Mouse (Mus musculus): ENCODE results near the gene Olfr583. TPM values are rescaled to one million over a fixed set of nuclear protein-coding genes. Genes with fewer than 3 reads are reported as not detected.

Gene Olfr583
- not detected in 2 replicates for polyA plus RNA-seq (2015; fragmentation: Nextera tagmentation; extraction: Ambion mirVana)

GRCm38 (mm10) chr7:103051000-103051399 lies at the start of gene Olfr583:
Gene Olfr583 (plus strand): TSS chr7:103051300.
- Histone ChIP-seq H3K9ac (no peak within 1 kb of the TSS), H3K4me2 (no peak within 1 kb of the TSS), H3K4me3 (no peak within 1 kb of the TSS), H3K36me3 (replicated peaks) (no peaks in the 10 kb centered on the region), H3K4me1 (no peaks in the 10 kb centered on the region), H3K27me3 (replicated peaks) (no peaks in the 10 kb centered on the region), H3K9me3 (no peaks in the 10 kb centered on the region), H3K27ac (no peak within 1 kb of the TSS)
- WGBS: 93% methylated on average over 1 of the region's 1 CpGs
- no peak for ATAC-seq (replicated peaks)

- Histone ChIP-seq H3K9me3 (no peaks in the 10 kb centered on the region), H3K4me1 (no peaks in the 10 kb centered on the region), H3K9ac (no peak within 1 kb of the TSS), H3K27me3 (replicated peaks) (no peaks in the 10 kb centered on the region), H3K36me3 (replicated peaks) (no peaks in the 10 kb centered on the region), H3K27ac (no peak within 1 kb of the TSS), H3K4me2 (no peak within 1 kb of the TSS), H3K4me3 (no peak within 1 kb of the TSS)
- ATAC-seq (replicated peaks): no peak
Measured at GRCm38 (mm10) chr7:103037724-103038123, 13.4 kb upstream of the Olfr583 start, which contains the start of gene Olfr582. Gene Olfr582 (plus strand): TSS chr7:103038024.

DNA sequence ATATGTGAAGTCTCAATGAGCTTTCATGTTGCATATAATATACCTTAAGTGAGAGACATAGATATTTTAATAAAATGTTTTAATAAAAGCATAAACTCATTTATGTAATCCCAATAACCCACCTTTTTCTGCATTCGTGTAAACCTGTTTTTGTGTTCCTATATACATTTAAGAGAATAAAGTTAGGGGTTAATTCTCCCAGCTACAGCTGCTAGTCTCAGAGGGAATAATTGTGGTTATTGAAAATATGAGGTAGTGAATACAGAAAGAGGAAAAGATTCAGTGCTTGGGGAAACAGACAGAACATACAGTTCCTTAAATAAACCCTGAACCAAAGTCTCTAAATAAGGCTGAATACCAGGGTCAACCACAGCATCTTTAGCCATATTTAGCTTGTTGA lies 30.5 kb downstream of the Olfr583 start, which contains the start of gene Olfr584:
Gene Olfr584, plus strand, starts transcription at position 301 of the 400 bp plus-strand sequence.
- Histone ChIP-seq H3K4me2 (no peak within 1 kb of the TSS), H3K9me3 (peaks cover 5% of the 10 kb centered on the region), H3K27me3 (replicated peaks) (no peaks in the 10 kb centered on the region), H3K27ac (no peak within 1 kb of the TSS), H3K36me3 (replicated peaks) (no peaks in the 10 kb centered on the region), H3K4me1 (no peaks in the 10 kb centered on the region), H3K9ac (no peak within 1 kb of the TSS), H3K4me3 (no peak within 1 kb of the TSS)
- ATAC-seq (replicated peaks): no peak
- 87% methylated on average over 1 of the region's 1 CpGs for WGBS

DNA sequence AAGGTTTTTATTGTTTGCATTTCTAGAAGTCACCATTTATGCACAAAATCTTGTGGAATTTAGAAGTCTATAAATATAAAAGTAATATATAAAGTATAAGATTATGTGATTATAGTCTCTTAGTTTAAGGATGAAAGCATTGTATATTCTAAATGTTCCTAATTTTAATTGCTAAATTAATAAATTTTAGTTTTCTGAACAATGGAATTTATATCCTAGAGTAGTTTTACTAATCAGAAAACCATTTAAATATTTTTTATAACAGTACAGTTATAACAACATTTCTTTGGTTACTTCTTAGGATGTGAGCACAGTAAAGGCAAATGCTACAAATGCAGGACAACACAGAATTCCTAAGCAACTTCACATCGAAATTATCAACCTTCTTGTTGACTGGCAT lies 46.3 kb downstream of the Olfr583 start, which contains the start of gene Olfr585:
Gene Olfr585, plus strand, starts transcription at position 301 of the 400 bp plus-strand sequence.
- H3K9me3 ChIP-seq: no peaks in the 10 kb centered on the region
- H3K4me1 ChIP-seq: no peaks in the 10 kb centered on the region
- WGBS: 89% methylated on average over 1 of the region's 1 CpGs
- no peak for ATAC-seq (replicated peaks)
- no peak within 1 kb of the TSS for H3K4me3 ChIP-seq
- H3K27ac ChIP-seq: no peak within 1 kb of the TSS
- no peak within 1 kb of the TSS for H3K4me2 ChIP-seq
- H3K36me3 ChIP-seq (replicated peaks): no peaks in the 10 kb centered on the region
- no peak within 1 kb of the TSS for H3K9ac ChIP-seq
- H3K27me3 ChIP-seq (replicated peaks): no peaks in the 10 kb centered on the region

Other genes starting within 250 kb of the Olfr583 start
- not detected in 2 replicates for gene Olfr564, start 247.8 kb upstream of the Olfr583 start, polyA plus RNA-seq (2015; fragmentation: Nextera tagmentation; extraction: Ambion mirVana)
- not detected in 2 replicates for gene Olfr566, start 192.5 kb upstream of the Olfr583 start, polyA plus RNA-seq (2015; fragmentation: Nextera tagmentation; extraction: Ambion mirVana)
- gene Olfr568, start 174.2 kb upstream of the Olfr583 start, polyA plus RNA-seq (2015; fragmentation: Nextera tagmentation; extraction: Ambion mirVana): not detected in 2 replicates
- gene Olfr569, start 160.4 kb upstream of the Olfr583 start, polyA plus RNA-seq (2015; fragmentation: Nextera tagmentation; extraction: Ambion mirVana): not detected in 2 replicates
- gene Olfr570, start 156.7 kb upstream of the Olfr583 start, polyA plus RNA-seq (2015; fragmentation: Nextera tagmentation; extraction: Ambion mirVana): not detected in 2 replicates
- gene Olfr571, start 133.8 kb upstream of the Olfr583 start, polyA plus RNA-seq (2015; fragmentation: Nextera tagmentation; extraction: Ambion mirVana): not detected in 2 replicates
- gene Olfr572, start 126.9 kb upstream of the Olfr583 start, polyA plus RNA-seq (2015; fragmentation: Nextera tagmentation; extraction: Ambion mirVana): not detected in 2 replicates
- gene Olfr573-ps1, start 108.7 kb upstream of the Olfr583 start, polyA plus RNA-seq (2015; fragmentation: Nextera tagmentation; extraction: Ambion mirVana): not detected in 2 replicates
- not detected in 2 replicates for gene Olfr574, start 102.8 kb upstream of the Olfr583 start, polyA plus RNA-seq (2015; fragmentation: Nextera tagmentation; extraction: Ambion mirVana)
- gene Olfr575, start 92.5 kb upstream of the Olfr583 start, polyA plus RNA-seq (2015; fragmentation: Nextera tagmentation; extraction: Ambion mirVana): not detected in 2 replicates
- not detected in 2 replicates for gene Olfr576, start 88.6 kb upstream of the Olfr583 start, polyA plus RNA-seq (2015; fragmentation: Nextera tagmentation; extraction: Ambion mirVana)
- not detected in 2 replicates for gene Olfr577, start 75.4 kb upstream of the Olfr583 start, polyA plus RNA-seq (2015; fragmentation: Nextera tagmentation; extraction: Ambion mirVana)
- not detected in 2 replicates for gene Olfr578, start 62.0 kb upstream of the Olfr583 start, polyA plus RNA-seq (2015; fragmentation: Nextera tagmentation; extraction: Ambion mirVana)
- not detected in 2 replicates for gene Olfr582, start 13.3 kb upstream of the Olfr583 start, polyA plus RNA-seq (2015; fragmentation: Nextera tagmentation; extraction: Ambion mirVana)
- gene Olfr584, start 30.6 kb downstream of the Olfr583 start, polyA plus RNA-seq (2015; fragmentation: Nextera tagmentation; extraction: Ambion mirVana): not detected in 2 replicates
- gene Olfr585, start 46.4 kb downstream of the Olfr583 start, polyA plus RNA-seq (2015; fragmentation: Nextera tagmentation; extraction: Ambion mirVana): not detected in 2 replicates
- gene Olfr586, start 74.3 kb downstream of the Olfr583 start, polyA plus RNA-seq (2015; fragmentation: Nextera tagmentation; extraction: Ambion mirVana): not detected in 2 replicates
- gene Olfr588-ps1, start 89.6 kb downstream of the Olfr583 start, polyA plus RNA-seq (2015; fragmentation: Nextera tagmentation; extraction: Ambion mirVana): not detected in 2 replicates
- gene Olfr589, start 105.1 kb downstream of the Olfr583 start, polyA plus RNA-seq (2015; fragmentation: Nextera tagmentation; extraction: Ambion mirVana): not detected in 2 replicates
- gene Olfr591, start 127.0 kb downstream of the Olfr583 start, polyA plus RNA-seq (2015; fragmentation: Nextera tagmentation; extraction: Ambion mirVana): not detected in 2 replicates
- not detected in 2 replicates for gene Olfr592, start 133.5 kb downstream of the Olfr583 start, polyA plus RNA-seq (2015; fragmentation: Nextera tagmentation; extraction: Ambion mirVana)
- not detected in 2 replicates for gene Olfr593, start 160.6 kb downstream of the Olfr583 start, polyA plus RNA-seq (2015; fragmentation: Nextera tagmentation; extraction: Ambion mirVana)
- gene Olfr594, start 165.7 kb downstream of the Olfr583 start, polyA plus RNA-seq (2015; fragmentation: Nextera tagmentation; extraction: Ambion mirVana): not detected in 2 replicates
- not detected in 2 replicates for gene Usp17ld, start 201.2 kb downstream of the Olfr583 start, polyA plus RNA-seq (2015; fragmentation: Nextera tagmentation; extraction: Ambion mirVana)